Mouse (Mus musculus) erythroblast, embryonic 14.5 days (primary cell): ENCODE results near the gene Mfsd12.

Source experiments
- GATA1 ChIP-seq: IDR thresholded peaks from 2 replicates; pipeline ENCODE4 v1.6.1; 2012; ENCODE audit warnings: low read length, inconsistent platforms, mixed read lengths
- TAL1 ChIP-seq: IDR thresholded peaks from 3 replicates; pipeline ENCODE4 v1.6.1; 2012; ENCODE audit warnings: low read length, inconsistent platforms, mixed read lengths

- TF ChIP-seq GATA1, result no peak
- no peak for TF ChIP-seq TAL1
Measured at GRCm38 (mm10) chr10:81314201-81314600, 43.1 kb upstream of the Mfsd12 start.
